Mouse (Mus musculus) myocyte (in vitro differentiated cells): ENCODE measurements around the gene Slc38a2.

Experiments
- E2F4 ChIP-seq: IDR thresholded peaks from one replicate; pipeline ENCODE4 v1.6.1; 2011; ENCODE audit warnings: mild to moderate bottlenecking, control low read depth, moderate library complexity; ENCODE audit not compliant: insufficient read depth
- MAX ChIP-seq: IDR thresholded peaks from one replicate; pipeline ENCODE4 v1.6.1; 2011; ENCODE audit warnings: low read depth, mild to moderate bottlenecking, control low read depth
- MYOD1 ChIP-seq, 3 experiments: IDR thresholded peaks; one replicate each; pipeline ENCODE4 v1.6.1; 2011; ENCODE audit warnings: control low read depth in 2 of 3, low read depth in 2 of 3, mild to moderate bottlenecking in 2 of 3, moderate library complexity in 1 of 3; ENCODE audit not compliant: insufficient read length in 2 of 3, control insufficient read depth in 1 of 3
- POLR2A ChIP-seq: IDR thresholded peaks from one replicate; pipeline ENCODE4 v1.6.1; 2011; ENCODE audit warnings: low read depth, mild to moderate bottlenecking, control low read depth, moderate library complexity; ENCODE audit not compliant: insufficient read length
- POLR2AphosphoS2 ChIP-seq: IDR thresholded peaks from one replicate; pipeline ENCODE4 v1.6.1; 2011; ENCODE audit warnings: low read depth, control low read depth; ENCODE audit not compliant: insufficient read length
- REST ChIP-seq: IDR thresholded peaks from one replicate; pipeline ENCODE4 v1.6.1; 2011; ENCODE audit warnings: mild to moderate bottlenecking, control low read depth, moderate library complexity; ENCODE audit not compliant: insufficient read depth, insufficient read length
- TCF12 ChIP-seq: IDR thresholded peaks from one replicate; pipeline ENCODE4 v1.6.1; 2011; ENCODE audit warnings: mild to moderate bottlenecking, control low read depth; ENCODE audit not compliant: poor library complexity, insufficient read depth, severe bottlenecking
- TCF3 ChIP-seq: IDR thresholded peaks from one replicate; pipeline ENCODE4 v1.6.1; 2011; ENCODE audit warnings: low read depth, control low read depth; ENCODE audit not compliant: insufficient read length

DNA sequence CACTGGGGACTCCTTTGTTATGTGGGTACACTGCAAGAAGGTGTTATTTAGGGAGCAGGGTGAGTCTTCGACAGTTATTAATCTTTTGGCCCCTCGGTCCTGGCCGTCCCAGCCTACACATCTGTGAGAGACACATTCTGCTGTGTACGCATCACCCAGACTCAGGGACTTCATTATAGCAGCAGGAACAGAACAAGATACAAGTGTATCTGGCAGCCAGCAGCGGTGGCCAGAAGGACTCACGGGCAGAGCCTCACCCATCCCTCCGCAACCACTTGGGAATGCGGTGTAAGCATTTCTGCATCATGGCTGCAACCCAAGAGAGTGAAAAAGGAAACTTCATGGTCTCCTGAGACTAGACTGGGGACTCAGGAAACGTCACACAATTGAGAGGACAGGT lies 30.9 kb upstream of the Slc38a2 start:
- TF ChIP-seq TCF12 (no peak), E2F4 (no peak), POLR2A (no peak), MYOD1 (IDR thresholded peaks at IDR 0.05; ENCODE audit: control insufficient read depth in 1 of 3, insufficient read length in 2 of 3, low read depth in 2 of 3) (no peak), TCF3 (no peak), POLR2AphosphoS2 (no peak), REST (no peak), MAX (no peak)
